Comparison of ENCODE assay signal across 31 mouse cellular contexts in genomic region chr13:47111185-47111584, GRCm38 (mm10). TPM values are rescaled to one million over a fixed set of nuclear protein-coding genes. Genes with fewer than 3 reads are reported as not detected.
DNase-seq lines count a peak whose midpoint lies in the region; ATAC-seq lines count a peak whose summit lies in the region.
"Had no signal": no experiment of that assay in that cellular context is flagged by ENCODE, and none has a peak within 500 bp of the region (broad histone marks: within the 10 kb centered on the region; RNA-seq: fewer than 3 reads in every experiment).

No protein-coding gene starts in this region.

- H3K27me3 ChIP-seq in heart, embryonic 15.5 days, result no peaks in the 10 kb centered on the region
- H3K27me3 ChIP-seq in heart, embryonic 11.5 days (ENCODE audit: control insufficient read depth, insufficient read depth, low read length), result no peaks in the 10 kb centered on the region
- no peaks in the 10 kb centered on the region for H3K27me3 ChIP-seq in liver, embryonic 11.5 days (replicated peaks; ENCODE audit: control insufficient read depth, insufficient read depth, low read length)
- H3K27me3 ChIP-seq in liver, embryonic 16.5 days (ENCODE audit: control insufficient read depth, insufficient read depth, low read depth, low read length), result no peaks in the 10 kb centered on the region
- H3K27me3 ChIP-seq: embryonic facial prominence, embryonic 15.5 days; forebrain, embryonic 15.5 days; intestine, embryonic 15.5 days; megakaryocyte, embryonic 14.5 days; neural tube, embryonic 13.5 days; stomach, embryonic 15.5 days had no signal

- H3K4me3 ChIP-seq in heart, embryonic 15.5 days, result no peak overlapping the region
- H3K4me3 ChIP-seq in heart, embryonic 11.5 days (ENCODE audit: low read depth, low read length), result no peak overlapping the region
- no peak overlapping the region for H3K4me3 ChIP-seq in liver, embryonic 11.5 days (ENCODE audit: low read depth, low read length)
- peak overlapping the region; percentile 37 for H3K4me3 ChIP-seq in liver, embryonic 16.5 days (ENCODE audit: low read depth, low read length)
- H3K4me3 ChIP-seq: embryonic facial prominence, embryonic 10.5 days; embryonic facial prominence, embryonic 15.5 days; forebrain, embryonic 10.5 days; forebrain, embryonic 15.5 days; gastrocnemius, adult 2 months; intestine, embryonic 15.5 days; megakaryocyte, embryonic 14.5 days; midbrain, embryonic 12.5 days; neural tube, embryonic 13.5 days; stomach, embryonic 15.5 days had no signal

- H3K4me2 ChIP-seq in heart, embryonic 15.5 days, result no peak overlapping the region
- no peak overlapping the region for H3K4me2 ChIP-seq in heart, embryonic 11.5 days
- peak overlapping the region; percentile 31; the same call in 1 of the 2 replicates for H3K4me2 ChIP-seq in liver, embryonic 11.5 days
- H3K4me2 ChIP-seq in liver, embryonic 16.5 days (ENCODE audit: low read depth, low read length), result peak overlapping the region; percentile 55
- H3K4me2 ChIP-seq: embryonic facial prominence, embryonic 15.5 days; forebrain, embryonic 15.5 days; intestine, embryonic 15.5 days; lung, embryonic 14.5 days; midbrain, embryonic 12.5 days; neural tube, embryonic 13.5 days; stomach, embryonic 15.5 days had no signal

- H3K9me3 ChIP-seq in heart, embryonic 15.5 days (replicated peaks), result no peaks in the 10 kb centered on the region
- no peaks in the 10 kb centered on the region for H3K9me3 ChIP-seq in heart, embryonic 11.5 days (replicated peaks; ENCODE audit: control insufficient read depth, low read length)
- H3K9me3 ChIP-seq in liver, embryonic 11.5 days (ENCODE audit: control insufficient read depth, low read length), result no peaks in the 10 kb centered on the region
- H3K9me3 ChIP-seq in liver, embryonic 16.5 days (replicated peaks; ENCODE audit: control insufficient read depth, low read length), result no peaks in the 10 kb centered on the region
- H3K9me3 ChIP-seq: embryonic facial prominence, embryonic 10.5 days; embryonic facial prominence, embryonic 15.5 days; forebrain, embryonic 10.5 days; forebrain, embryonic 15.5 days; intestine, embryonic 15.5 days; megakaryocyte, embryonic 14.5 days; midbrain, embryonic 12.5 days; neural tube, embryonic 13.5 days; stomach, embryonic 15.5 days had no signal

- peaks cover 39% of the 10 kb centered on the region for H3K4me1 ChIP-seq in heart, embryonic 15.5 days (replicated peaks)
- peaks cover 15% of the 10 kb centered on the region for H3K4me1 ChIP-seq in heart, embryonic 11.5 days (ENCODE audit: control insufficient read depth, insufficient read depth, low read length)
- peaks cover 42% of the 10 kb centered on the region for H3K4me1 ChIP-seq in liver, embryonic 11.5 days (replicated peaks; ENCODE audit: control insufficient read depth, insufficient read depth, low read length)
- H3K4me1 ChIP-seq in liver, embryonic 16.5 days (ENCODE audit: control insufficient read depth, low read depth, low read length), result peaks cover 62% of the 10 kb centered on the region
- H3K4me1 ChIP-seq: stomach, embryonic 15.5 days had no signal

- 51% methylated on average over 3 of the region's 3 CpGs for WGBS in heart, embryonic 15.5 days
- WGBS in heart, embryonic 11.5 days (ENCODE audit: insufficient replicate concordance), result 74% methylated on average over 3 of the region's 3 CpGs
- 63% methylated on average over 3 of the region's 3 CpGs for WGBS in liver, embryonic 11.5 days
- 35% methylated on average over 3 of the region's 3 CpGs for WGBS in liver, embryonic 16.5 days (ENCODE audit: insufficient replicate concordance)

- no peaks in the 10 kb centered on the region for H3K36me3 ChIP-seq in heart, embryonic 15.5 days
- H3K36me3 ChIP-seq in heart, embryonic 11.5 days (ENCODE audit: control insufficient read depth, insufficient read depth, low read length), result no peaks in the 10 kb centered on the region
- no peaks in the 10 kb centered on the region for H3K36me3 ChIP-seq in liver, embryonic 11.5 days (ENCODE audit: control insufficient read depth, insufficient read depth, low read length)
- H3K36me3 ChIP-seq in liver, embryonic 16.5 days (ENCODE audit: control insufficient read depth, insufficient read depth), result no peaks in the 10 kb centered on the region
- H3K36me3 ChIP-seq: embryonic facial prominence, embryonic 10.5 days; embryonic facial prominence, embryonic 15.5 days; forebrain, embryonic 10.5 days; forebrain, embryonic 15.5 days; intestine, embryonic 15.5 days; midbrain, embryonic 12.5 days; neural tube, embryonic 13.5 days; stomach, embryonic 15.5 days had no signal

- H3K9ac ChIP-seq in heart, embryonic 15.5 days, result no peak overlapping the region
- no peak overlapping the region for H3K9ac ChIP-seq in heart, embryonic 11.5 days (ENCODE audit: low read depth, low read length)
- no peak overlapping the region for H3K9ac ChIP-seq in liver, embryonic 11.5 days (ENCODE audit: low read depth, low read length)
- peak overlapping the region; percentile 51 for H3K9ac ChIP-seq in liver, embryonic 16.5 days (ENCODE audit: low read depth, low read length)
- H3K9ac ChIP-seq: embryonic facial prominence, embryonic 15.5 days; forebrain, embryonic 15.5 days; intestine, embryonic 15.5 days; lung, embryonic 14.5 days; midbrain, embryonic 12.5 days; neural tube, embryonic 13.5 days; stomach, embryonic 15.5 days had no signal

- no peak for ATAC-seq in heart, embryonic 15.5 days (replicated peaks; ENCODE audit: insufficient number of reproducible peaks, insufficient read depth, low FRiP score, low read depth)
- ATAC-seq in heart, embryonic 11.5 days (replicated peaks; ENCODE audit: insufficient number of reproducible peaks, low FRiP score, low TSS enrichment), result no peak
- ATAC-seq in liver, embryonic 11.5 days (replicated peaks; ENCODE audit: low FRiP score), result peak; percentile 66
- ATAC-seq in liver, embryonic 16.5 days (ENCODE audit: low read depth), result peak; percentile 55
- ATAC-seq: forebrain, embryonic 15.5 days; hindbrain, postnatal 0 days; intestine, embryonic 15.5 days had no signal

- H3K27ac ChIP-seq in heart, embryonic 15.5 days, result 0 out of 2 replicates have a peak overlapping the region, but pooled peaks have one; percentile 3
- no peak overlapping the region for H3K27ac ChIP-seq in heart, embryonic 11.5 days (ENCODE audit: low read depth, low read length)
- peak overlapping the region; percentile 76 for H3K27ac ChIP-seq in liver, embryonic 11.5 days (ENCODE audit: low read depth, low read length)
- peak overlapping the region; percentile 90 for H3K27ac ChIP-seq in liver, embryonic 16.5 days (ENCODE audit: low read length)
- H3K27ac ChIP-seq: embryonic facial prominence, embryonic 10.5 days; embryonic facial prominence, embryonic 15.5 days; forebrain, embryonic 10.5 days; forebrain, embryonic 15.5 days; gastrocnemius, adult 2 months; hindbrain, postnatal 0 days; intestine, embryonic 15.5 days; kidney, postnatal 0 days; midbrain, embryonic 12.5 days; neural tube, embryonic 13.5 days; stomach, embryonic 15.5 days had no signal

- DNase-seq in liver, embryonic 11.5 days (ENCODE audit: low spot score), result no peak
- no peak for DNase-seq in thymus, postnatal 14 days
- DNase-seq in spleen, postnatal 10 days (ENCODE audit: low spot score in 2 of 2), result no peak
- no peak for DNase-seq in lung, postnatal 4 days
- DNase-seq: adrenal gland, postnatal 25 days; cerebellum, adult 2 months; cerebellum, postnatal 25 days; gastrocnemius, adult 2 months; gastrocnemius, postnatal 36 days; heart, adult 18-20 months; kidney, adult 2 months; kidney, postnatal 4 days; layer of hippocampus, postnatal 36 days; left cerebral cortex, postnatal 4 days; lung, embryonic 14.5 days; right cerebral cortex, postnatal 14 days; thymus, postnatal 25 days had no signal

RNA-seq across cellular contexts. Expression of gene Dek, which starts 5.2 kb away (rescaled TPM):
- polyA plus RNA-seq in heart, embryonic 15.5 days (2015; fragmentation: Nextera tagmentation; extraction: Ambion mirVana), result 141 and 143 TPM in 2 replicates
- polyA plus RNA-seq in heart, embryonic 11.5 days (2014; fragmentation: Nextera tagmentation; extraction: Ambion mirVana), result 165 and 200 TPM in 2 replicates
- polyA plus RNA-seq in liver, embryonic 11.5 days (2014; fragmentation: Nextera tagmentation; extraction: Ambion mirVana), result 366 and 391 TPM in 2 replicates
- 294 and 338 TPM in 2 replicates for polyA plus RNA-seq in liver, embryonic 16.5 days (2015; fragmentation: Nextera tagmentation; extraction: Ambion mirVana)

RNA-seq across cellular contexts. Expression of gene Rnf144b, which starts 11.3 kb away (rescaled TPM):
- 1.5 and 1.7 TPM in 2 replicates for polyA plus RNA-seq in heart, embryonic 15.5 days (2015; fragmentation: Nextera tagmentation; extraction: Ambion mirVana)
- polyA plus RNA-seq in heart, embryonic 11.5 days (2014; fragmentation: Nextera tagmentation; extraction: Ambion mirVana), result 1.6 TPM in 2 replicates
- 0.55 and 0.90 TPM in 2 replicates for polyA plus RNA-seq in liver, embryonic 11.5 days (2014; fragmentation: Nextera tagmentation; extraction: Ambion mirVana)
- 2.4 and 2.5 TPM in 2 replicates for polyA plus RNA-seq in liver, embryonic 16.5 days (2015; fragmentation: Nextera tagmentation; extraction: Ambion mirVana)

Comparison
In these comparisons a context has a peak if more than half of its experiments do, and no peak if none do; other contexts are left out.
1. ATAC-seq: peak in liver, embryonic 11.5 days (single experiment) and liver, embryonic 16.5 days (single experiment); none in heart, embryonic 15.5 days (single experiment) and heart, embryonic 11.5 days (single experiment).
2. H3K4me2 ChIP-seq: peak in liver, embryonic 11.5 days (single experiment) and liver, embryonic 16.5 days (single experiment); none in heart, embryonic 15.5 days (single experiment) and heart, embryonic 11.5 days (single experiment).